Mouse (Mus musculus): Measurements from ENCODE around the gene Slc23a2.

The Slc23a2 gene

DNA sequence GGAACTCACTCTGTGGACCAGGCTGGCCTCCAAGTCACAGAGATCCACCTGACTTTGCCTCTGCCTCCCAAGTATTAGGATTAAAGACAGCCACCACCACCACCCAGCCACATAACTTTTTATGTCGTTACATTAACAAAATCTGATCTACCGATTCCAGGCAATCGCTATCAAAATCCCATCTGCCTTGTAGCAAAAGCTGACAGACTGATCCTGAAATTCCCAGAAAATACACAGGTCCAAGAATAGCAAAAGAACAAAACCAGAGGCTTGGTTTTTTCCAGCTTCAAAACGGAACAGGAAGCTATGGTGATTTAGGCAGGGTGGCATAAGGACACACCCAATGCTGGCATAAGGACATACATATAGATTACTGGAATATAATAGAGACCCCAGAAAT lies 10.2 kb downstream of the Slc23a2 start:
- DNase-seq (ENCODE audit: low read depth, low spot score): peak; percentile 67

DNA sequence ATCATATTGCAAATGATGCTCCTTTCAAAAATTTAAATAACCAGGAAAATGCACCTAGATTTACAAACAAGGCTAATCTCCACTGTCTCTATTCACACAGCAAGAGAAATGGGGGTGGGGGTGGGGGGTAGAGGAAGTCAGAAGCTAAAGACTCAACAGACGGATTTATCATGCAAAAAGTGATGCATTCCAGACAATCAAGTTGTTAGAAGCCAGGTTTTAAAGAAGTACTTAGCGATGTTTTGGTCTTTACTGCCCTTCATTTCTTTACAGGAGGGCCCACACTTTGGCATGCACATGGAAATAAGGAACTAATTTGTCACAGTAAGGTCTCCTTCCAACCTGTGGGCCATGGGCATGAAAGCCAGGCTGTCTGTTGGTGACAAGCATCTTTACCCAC lies 11.5 kb downstream of the Slc23a2 start:
- DNase-seq (ENCODE audit: low read depth, low spot score): no peak

DNA sequence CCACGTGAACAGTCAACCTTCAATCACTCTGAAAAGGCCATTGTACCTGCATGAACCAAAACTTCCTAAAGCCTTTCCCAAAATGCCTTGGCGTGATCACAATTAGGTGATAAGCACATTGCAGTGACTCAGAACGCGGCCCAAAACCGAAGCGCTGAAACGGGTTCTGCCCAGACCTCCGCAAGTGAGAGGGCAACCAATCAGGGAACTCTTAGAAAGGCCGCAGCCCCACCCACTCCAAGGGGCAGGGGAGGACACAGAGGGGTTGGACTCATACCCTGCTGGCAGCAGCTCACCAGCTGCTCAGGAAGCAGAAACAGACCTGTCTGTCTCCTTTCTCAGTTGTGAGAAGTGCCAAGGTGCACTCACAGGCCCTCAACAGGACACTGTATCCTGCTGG lies 13.6 kb downstream of the Slc23a2 start:
- peak; percentile 83 for DNase-seq (ENCODE audit: low read depth, low spot score)

- DNase-seq (ENCODE audit: low read depth, low spot score): no peak
Observed at GRCm38 (mm10) chr2:132129980-132130379, 14.9 kb downstream of the Slc23a2 start.

DNA sequence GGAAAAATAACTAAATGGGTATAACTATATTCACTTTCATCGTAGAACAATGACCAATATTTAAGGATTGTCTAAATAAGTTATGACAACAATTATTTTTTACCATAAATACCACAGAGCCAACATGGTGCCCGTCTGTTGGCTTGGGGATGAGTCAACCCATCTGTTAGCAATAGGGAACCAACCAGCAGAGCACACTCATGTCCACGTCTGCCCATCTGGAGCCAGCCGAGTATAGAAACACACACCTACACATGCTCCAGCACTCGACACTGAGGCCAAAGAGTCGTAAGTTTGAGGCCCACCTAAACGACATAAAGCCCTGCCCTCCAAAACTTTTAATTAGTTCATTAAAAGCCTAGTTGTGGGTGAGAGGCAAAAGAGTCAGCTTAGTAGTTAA lies 15.7 kb downstream of the Slc23a2 start:
- peak; percentile 75 for DNase-seq (ENCODE audit: low read depth, low spot score)

GRCm38 (mm10) chr2:132127904-132128303 lies 17.0 kb downstream of the Slc23a2 start:
- peak; percentile 54 for DNase-seq (ENCODE audit: low read depth, low spot score)

- no peak for DNase-seq (ENCODE audit: low read depth, low spot score)
Observed at GRCm38 (mm10) chr2:132126292-132126691, 18.6 kb downstream of the Slc23a2 start.

DNA sequence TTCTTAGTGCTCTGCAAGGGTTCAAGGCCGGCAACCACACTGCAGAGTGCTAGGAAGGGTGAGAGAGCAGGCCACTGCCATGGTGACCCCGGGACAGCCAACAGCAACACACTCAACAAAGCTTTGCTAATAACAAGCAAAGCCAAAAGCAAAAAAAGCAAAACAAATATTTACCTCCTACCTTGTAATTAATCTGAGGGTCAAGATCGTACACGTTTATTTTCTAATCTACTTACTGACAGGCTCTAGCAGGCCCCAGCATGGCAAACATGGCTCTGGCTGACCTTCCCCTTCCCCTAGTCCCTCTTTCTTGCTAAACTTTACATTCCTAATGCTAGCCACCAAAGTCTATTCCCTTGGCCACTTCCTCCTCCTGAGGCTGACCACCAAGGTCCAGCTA lies 21.8 kb downstream of the Slc23a2 start:
- no peak for DNase-seq (ENCODE audit: low read depth, low spot score)

- DNase-seq (ENCODE audit: low read depth, low spot score): no peak
Observed at GRCm38 (mm10) chr2:132121050-132121449, 23.9 kb downstream of the Slc23a2 start.

- DNase-seq (ENCODE audit: low read depth, low spot score): no peak
Observed at GRCm38 (mm10) chr2:132118646-132119045, 26.3 kb downstream of the Slc23a2 start.

DNA sequence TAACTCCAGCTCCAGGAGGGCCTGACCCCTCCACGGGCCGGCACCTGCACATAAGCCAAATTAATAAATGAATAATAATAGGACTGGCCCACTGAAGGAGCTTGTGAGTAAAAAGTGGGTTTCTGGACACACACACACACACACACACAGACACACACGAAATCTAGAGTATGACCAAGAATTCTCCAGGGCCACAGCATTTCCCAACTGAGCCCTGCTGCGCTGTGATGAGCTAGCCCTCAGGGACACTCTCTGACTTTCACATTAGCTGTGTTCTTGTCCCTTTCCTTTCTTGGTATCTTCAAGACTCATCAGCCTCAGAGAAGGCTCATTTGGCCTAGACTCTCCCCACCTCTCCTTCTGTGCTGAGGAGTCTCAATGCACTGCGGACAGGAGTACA lies 29.0 kb downstream of the Slc23a2 start:
- no peak for DNase-seq (ENCODE audit: low read depth, low spot score)

DNA sequence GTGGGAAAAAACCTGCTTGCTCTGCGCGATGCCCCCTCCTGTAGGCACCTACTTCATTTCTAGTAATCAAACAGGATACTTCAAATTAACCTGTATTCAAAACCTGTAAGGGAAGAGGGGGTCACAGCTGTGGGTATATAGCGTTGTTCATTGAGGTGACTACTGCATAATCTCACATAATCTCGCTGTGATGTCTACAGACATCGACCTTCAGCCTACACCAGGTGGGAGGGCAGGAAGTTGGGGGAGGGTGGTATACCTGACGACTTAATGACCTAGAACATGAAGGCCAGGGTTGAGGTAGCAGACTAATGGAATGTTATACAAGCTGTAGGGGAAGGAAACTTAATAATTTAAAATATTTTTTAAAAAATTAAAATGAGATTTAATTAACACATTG lies 29.6 kb downstream of the Slc23a2 start:
- no peak for DNase-seq (ENCODE audit: low read depth, low spot score)

DNA sequence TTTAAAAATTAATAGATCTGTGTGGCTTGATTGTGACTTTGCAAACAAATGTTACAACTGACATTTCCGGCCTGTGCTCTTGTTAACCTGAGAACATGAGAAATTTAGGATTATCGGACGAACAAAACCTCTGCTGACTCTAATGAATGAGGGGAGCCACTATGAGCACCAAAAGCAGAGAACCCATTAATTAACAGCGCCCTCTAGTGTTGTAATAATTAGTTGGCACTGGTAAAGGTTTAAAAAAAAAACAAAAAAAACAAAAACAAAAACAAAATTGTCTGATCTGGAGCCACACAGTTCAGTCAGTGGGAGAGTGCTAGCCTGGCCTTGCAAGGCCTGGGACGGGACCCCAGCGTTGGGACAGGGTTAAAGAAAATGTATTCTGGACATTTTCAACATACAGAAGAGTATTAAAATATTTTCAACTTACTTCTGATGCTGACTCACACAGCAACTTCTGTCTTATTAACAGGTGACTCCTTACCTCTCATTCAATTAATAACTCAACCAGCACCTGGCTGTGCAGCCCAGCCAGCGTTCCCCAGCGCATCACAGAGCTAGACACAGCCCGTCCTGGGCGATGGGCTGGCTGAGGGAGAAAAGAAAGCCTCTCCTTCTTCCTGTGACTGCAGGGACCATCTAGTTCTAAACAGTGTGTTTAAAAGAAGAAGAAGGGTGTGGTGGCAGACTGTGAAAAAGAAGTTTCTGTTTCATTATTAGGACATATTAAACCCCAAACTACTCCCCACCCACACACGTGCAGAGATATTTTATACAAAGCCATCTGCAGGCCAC lies 30.7 kb downstream of the Slc23a2 start:
- peak; percentile 71 for DNase-seq (ENCODE audit: low read depth, low spot score)

DNA sequence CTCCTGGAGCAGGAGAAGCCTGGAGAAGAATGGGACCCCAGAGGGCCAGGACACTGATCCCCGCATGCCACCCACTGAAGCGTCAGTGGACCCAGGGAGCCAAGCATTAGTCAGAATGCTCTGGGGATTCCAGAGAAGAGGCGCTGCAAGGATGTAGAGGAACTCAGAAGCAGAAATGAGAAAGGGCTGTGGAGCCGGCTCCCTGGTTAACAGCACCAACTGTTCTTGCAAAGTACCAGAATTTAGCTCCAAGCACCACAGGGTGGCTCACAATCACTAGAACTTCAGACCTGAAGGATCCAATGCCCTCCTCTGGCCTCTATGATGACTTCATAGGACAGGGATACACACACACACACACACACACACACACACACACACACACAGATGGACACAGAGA lies 32.6 kb downstream of the Slc23a2 start:
- DNase-seq (ENCODE audit: low read depth, low spot score): peak; percentile 63

- DNase-seq (ENCODE audit: low read depth, low spot score): no peak
Observed at GRCm38 (mm10) chr2:132111905-132112304, 33.0 kb downstream of the Slc23a2 start.

DNA sequence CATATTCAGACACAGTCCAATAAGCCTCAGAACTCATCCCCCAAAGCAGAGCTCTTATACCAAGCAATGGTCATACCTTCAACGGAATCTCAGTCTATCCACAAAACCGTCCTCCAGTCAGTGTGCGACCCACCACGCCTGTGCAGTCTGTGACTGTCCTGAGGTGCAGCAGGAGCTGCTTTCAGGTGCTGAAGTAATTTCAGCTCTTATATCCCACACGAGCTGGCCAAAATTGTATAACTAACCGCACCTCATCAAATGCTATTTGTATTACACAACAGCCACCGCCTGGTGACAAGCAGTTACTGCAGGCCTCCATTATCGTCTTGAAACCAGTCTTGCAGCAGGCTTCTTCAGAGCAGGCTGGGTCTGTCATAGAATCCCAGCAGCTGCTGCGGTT lies 33.6 kb downstream of the Slc23a2 start:
- peak; percentile 93 for DNase-seq (ENCODE audit: low read depth, low spot score)

GRCm38 (mm10) chr2:132110702-132111101 lies 34.2 kb downstream of the Slc23a2 start:
- DNase-seq (ENCODE audit: low read depth, low spot score): peak; percentile 76

GRCm38 (mm10) chr2:132108988-132109387 lies 35.9 kb downstream of the Slc23a2 start:
- DNase-seq (ENCODE audit: low read depth, low spot score): no peak

DNA sequence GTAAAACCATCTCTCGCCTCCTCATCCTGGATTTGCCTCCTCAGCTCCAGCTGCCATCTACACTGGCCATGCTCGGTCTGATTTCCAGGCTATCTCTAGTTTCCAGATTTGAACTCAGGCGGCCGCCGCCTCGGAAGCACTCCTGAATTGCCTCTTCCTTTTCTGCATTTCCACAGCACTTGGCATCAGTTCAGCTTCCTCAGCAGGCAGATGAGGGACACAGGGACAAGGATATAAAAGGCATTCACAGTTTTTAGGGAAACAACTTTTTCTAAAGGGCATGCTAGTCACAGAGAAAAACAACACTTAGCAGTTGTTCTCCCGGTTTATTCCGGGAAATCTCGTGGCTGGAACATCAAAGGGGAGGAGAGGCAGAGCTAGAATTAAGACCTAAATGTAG lies 37.3 kb downstream of the Slc23a2 start:
- DNase-seq (ENCODE audit: low read depth, low spot score): peak; percentile 91

DNA sequence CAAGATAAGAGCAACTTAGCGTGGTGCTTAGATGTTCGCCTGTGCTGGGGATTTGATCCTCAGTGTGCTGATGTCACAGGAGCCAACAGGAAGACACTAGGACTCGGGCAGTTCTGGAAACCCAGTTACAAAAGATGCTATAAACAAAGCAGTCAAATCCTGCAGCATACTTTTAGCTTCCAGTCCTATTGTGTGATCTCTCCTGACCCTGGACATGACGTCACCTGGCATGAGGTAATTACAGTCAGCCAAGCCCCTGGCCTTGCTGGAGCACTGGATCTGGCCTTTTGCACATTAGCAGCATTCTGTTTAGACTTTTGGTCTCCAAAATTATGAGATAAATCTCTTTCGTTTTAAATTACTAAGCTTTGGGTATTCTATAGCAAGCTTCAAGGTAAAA lies 38.8 kb downstream of the Slc23a2 start:
- DNase-seq (ENCODE audit: low read depth, low spot score): no peak

DNA sequence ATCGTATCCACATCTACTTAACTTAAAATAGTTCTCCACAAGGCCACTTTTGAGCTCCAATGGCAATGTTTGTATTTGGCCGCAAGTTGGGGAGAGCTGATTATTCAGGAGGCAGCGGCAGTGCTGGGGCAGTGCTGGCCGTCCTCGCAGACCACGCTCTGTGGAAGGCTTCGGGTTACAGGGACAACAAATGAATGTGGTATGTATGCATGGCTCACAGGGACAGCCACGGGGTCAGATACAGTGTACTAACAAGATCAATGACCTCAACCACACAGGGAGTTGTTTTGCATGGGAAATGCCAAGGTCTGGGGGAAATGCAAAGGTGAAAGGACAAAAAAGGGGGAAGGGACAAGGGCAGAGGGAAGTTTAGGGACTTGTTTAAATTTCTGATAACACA lies 41.6 kb downstream of the Slc23a2 start:
- DNase-seq (ENCODE audit: low read depth, low spot score): no peak

GRCm38 (mm10) chr2:132102505-132103130 lies 42.3 kb downstream of the Slc23a2 start:
- no peak for DNase-seq (ENCODE audit: low read depth, low spot score)

DNA sequence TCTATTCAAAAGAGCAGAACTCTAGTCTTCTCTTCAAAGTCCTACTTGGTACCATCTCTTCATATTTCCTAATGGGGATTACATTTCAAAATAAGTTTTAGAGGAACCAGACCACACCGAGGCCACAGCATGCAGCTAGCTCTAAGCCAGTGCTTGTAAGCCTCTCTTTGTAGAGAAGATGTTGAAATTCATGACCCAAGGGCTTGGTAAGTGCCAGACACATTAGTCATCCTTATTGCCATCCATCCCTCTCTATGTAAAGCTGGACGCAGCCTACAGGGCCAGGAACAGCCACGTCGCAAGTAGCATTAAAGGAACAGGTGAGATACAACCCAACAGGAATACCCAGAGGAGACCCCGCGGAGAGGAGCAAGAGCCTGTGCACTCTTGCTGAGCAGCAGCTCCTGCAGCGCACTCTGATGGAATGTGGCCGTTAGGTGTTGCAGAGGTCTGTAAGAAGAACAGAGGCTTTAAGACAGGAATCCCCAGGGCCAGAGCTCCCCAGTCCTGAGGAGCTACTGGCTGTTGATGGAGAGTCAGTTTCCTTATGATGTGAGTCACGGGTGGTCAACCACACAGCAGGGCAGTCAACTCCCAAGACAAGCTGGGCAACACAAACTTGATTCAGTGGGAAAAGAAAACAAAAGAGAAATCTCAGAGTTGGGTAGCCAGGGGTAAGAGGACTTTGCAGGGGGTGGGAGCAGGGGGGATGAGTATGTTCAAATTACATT lies 45.8 kb downstream of the Slc23a2 start:
- no peak for DNase-seq (ENCODE audit: low read depth, low spot score)
